Mouse (Mus musculus): ENCODE data around the gene Rab11fip4. TPM values are rescaled to one million over a fixed set of nuclear protein-coding genes. Genes with fewer than 3 reads are reported as not detected.
A peak's percentile ranks its signal among the peaks of the same experiment; 100 is the strongest.

The Rab11fip4 gene
- total and polyA plus RNA-seq, 3 experiments, result 13.2 to 41.6 (median 26.6) TPM

DNA sequence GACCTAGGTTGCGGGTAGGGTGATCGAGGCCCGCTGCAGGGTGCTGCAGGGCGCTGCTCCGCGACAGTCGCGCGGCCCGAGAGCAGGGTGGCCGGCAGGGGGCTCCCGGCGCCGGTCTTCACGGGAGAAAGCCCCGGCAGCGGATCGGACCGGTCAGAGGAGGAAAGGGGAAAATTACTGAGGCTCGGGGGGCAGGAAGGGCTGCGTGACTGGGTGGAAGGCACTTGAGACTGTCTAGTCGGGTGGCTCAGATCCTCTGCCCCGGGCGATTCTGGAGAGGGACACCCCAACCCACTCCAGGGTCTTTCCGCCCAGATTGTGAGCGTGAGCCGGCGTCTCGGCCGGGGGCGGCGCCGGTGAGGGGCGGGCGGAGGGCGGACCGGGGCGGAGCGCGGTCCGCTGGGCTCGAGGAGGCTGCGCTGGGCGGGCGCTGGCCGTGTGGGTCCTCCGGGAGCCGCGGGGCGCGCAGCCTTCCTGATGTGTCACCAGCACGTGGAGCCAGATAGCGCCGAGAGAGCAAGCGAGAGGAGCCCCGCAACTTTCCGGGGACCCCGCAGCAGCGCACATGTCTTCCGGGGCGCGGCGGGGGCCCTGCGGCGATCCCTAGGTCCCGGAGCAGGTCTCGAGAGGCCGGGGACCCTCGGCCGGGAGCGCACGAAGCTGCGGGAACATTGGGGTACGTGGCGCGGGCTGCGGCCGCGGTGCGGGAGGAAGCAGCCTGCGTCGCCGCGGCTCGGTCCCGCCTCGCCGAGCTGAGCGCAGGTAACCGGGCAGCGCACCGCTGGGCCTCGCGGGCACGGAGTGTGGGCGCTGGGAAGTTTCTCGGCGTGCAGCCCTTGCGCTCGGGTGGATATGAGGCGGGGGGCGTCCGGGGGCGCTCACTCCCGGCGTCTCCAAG is 120.1 kb downstream of the Rab11fip4 start:
- no peak overlapping the region for H3K27ac ChIP-seq (ENCODE audit: insufficient read depth, low read depth)
- TF ChIP-seq JUND (conservative IDR thresholded peaks at IDR 0.05; ENCODE audit: low read depth, low read length) (no peak), POLR2AphosphoS2 (IDR thresholded peaks at IDR 0.05; ENCODE audit: low read depth, low read length) (no peak), E2F4 (IDR thresholded peaks at IDR 0.05; ENCODE audit: insufficient replicate concordance, low read depth, low read length) (no peak), ZNF384 (IDR thresholded peaks at IDR 0.05; ENCODE audit: low read depth, low read length) (no peak), SMC3 (IDR thresholded peaks at IDR 0.05; ENCODE audit: low read depth, low read length) (peak; percentile 99), POLR2A (IDR thresholded peaks at IDR 0.05; ENCODE audit: low read depth, low read length) (peak; percentile 77), HCFC1 (IDR thresholded peaks at IDR 0.05; ENCODE audit: low read depth, low read length) (peak; percentile 30; the same call in 1 of the 2 replicates), TCF12 (IDR thresholded peaks at IDR 0.05; ENCODE audit: low read depth, low read length) (peak; percentile 34), NRF1 (IDR thresholded peaks at IDR 0.05; ENCODE audit: low read depth, low read length) (peak; percentile 71), TBP (conservative IDR thresholded peaks at IDR 0.05; ENCODE audit: low read depth, low read length) (peak; percentile 69; the same call in 1 of the 2 replicates), MAZ (IDR thresholded peaks at IDR 0.05; ENCODE audit: low read depth, low read length) (peak; percentile 80), CTCF (conservative IDR thresholded peaks at IDR 0.05 in 1 of 2, IDR thresholded peaks at IDR 0.05 in 1 of 2; ENCODE audit: low read depth in 2 of 2, low read length in 2 of 2) (peak in 1 of 2 experiments; percentile 96; a peak in 2 of 4 replicates), NELFE (IDR thresholded peaks at IDR 0.05; ENCODE audit: low read depth, low read length) (no peak), RAD21 (IDR thresholded peaks at IDR 0.05; ENCODE audit: low read depth, low read length) (peak; percentile 84), ELF1 (IDR thresholded peaks at IDR 0.05; ENCODE audit: low read depth, low read length) (0 out of 2 replicates have a peak, but pooled peaks have one; percentile 51), IRF4 (IDR thresholded peaks at IDR 0.05; ENCODE audit: low read depth, low read length) (peak; percentile 50), MAX (IDR thresholded peaks at IDR 0.05; ENCODE audit: low read length) (peak; percentile 71), ETS1 (conservative IDR thresholded peaks at IDR 0.05; ENCODE audit: low read depth, low read length) (no peak), SIN3A (IDR thresholded peaks at IDR 0.05; ENCODE audit: low read length) (peak; percentile 67), ZC3H11A (IDR thresholded peaks at IDR 0.05; ENCODE audit: low read depth, low read length) (peak; percentile 90), UBTF (IDR thresholded peaks at IDR 0.05; ENCODE audit: low read depth, low read length) (peak; percentile 97), BHLHE40 (IDR thresholded peaks at IDR 0.05; ENCODE audit: low read depth, low read length) (peak; percentile 39; the same call in 1 of the 2 replicates), GABPA (IDR thresholded peaks at IDR 0.05; ENCODE audit: insufficient replicate concordance, low read depth, low read length) (no peak), MXI1 (IDR thresholded peaks at IDR 0.05; ENCODE audit: low read depth, low read length) (peak; percentile 88), MEF2A (IDR thresholded peaks at IDR 0.05; ENCODE audit: borderline replicate concordance, low read depth, low read length) (peak; percentile 66; the same call in 1 of the 2 replicates)
- H3K9me3 ChIP-seq (replicated peaks; ENCODE audit: low read length), result no peaks in the 10 kb centered on the region
- dilution Hi-C loops (cut with MboI; ENCODE audit: extremely low pct_ligation_motif_present, extremely low pct_unique_long_range_greater_than_20kb, low sequenced_read_pairs) (no loop called here), in situ Hi-C loops (cut with MboI; ENCODE audit: low pct_ligation_motif_present, low pct_unique_long_range_greater_than_20kb, low sequenced_read_pairs) (no loop called here)
- peak overlapping the region; percentile 70 to 74 (median 73) for H3K4me3 ChIP-seq (replicated peaks in 1 of 3; ENCODE audit: low read depth in 2 of 3, low read length in 2 of 3, poor library complexity in 1 of 3)
- peak overlapping the region; percentile 36; the same call in 1 of the 2 replicates for H3K9ac ChIP-seq (ENCODE audit: insufficient read depth, low read depth)
- H3K79me2 ChIP-seq (replicated peaks; ENCODE audit: control insufficient read depth, extremely low read depth, insufficient read depth, poor library complexity, severe bottlenecking), result no peaks in the 10 kb centered on the region
- DNase-seq (ENCODE audit: extremely low read depth), result peak; percentile 76
- peaks cover 7% of the 10 kb centered on the region for H3K27me3 ChIP-seq (replicated peaks)
- peaks cover 0 to 22% of the 10 kb centered on the region in 2 experiments for H3K36me3 ChIP-seq (replicated peaks in 1 of 2; ENCODE audit: control insufficient read depth in 1 of 2, insufficient read depth in 1 of 2, low read length in 1 of 2)
- H3K4me2 ChIP-seq (ENCODE audit: insufficient read depth, low read depth, poor library complexity, severe bottlenecking), result peak overlapping the region; percentile 75
- peaks cover under 1 to 45% of the 10 kb centered on the region in 2 experiments for H3K4me1 ChIP-seq (ENCODE audit: control insufficient read depth in 1 of 2, insufficient read depth in 2 of 2)

All from CH12.LX (cell line).